Mouse (Mus musculus): Measurements from ENCODE around the gene Ccl6. TPM values are rescaled to one million over a fixed set of nuclear protein-coding genes. Genes with fewer than 3 reads are reported as not detected.

The Ccl6 gene
- total RNA-seq (2021), result 10 to 100 TPM in 1 of 2 experiments, 1 to 10 TPM in 1; 9.9 to 10.4 TPM

DNA sequence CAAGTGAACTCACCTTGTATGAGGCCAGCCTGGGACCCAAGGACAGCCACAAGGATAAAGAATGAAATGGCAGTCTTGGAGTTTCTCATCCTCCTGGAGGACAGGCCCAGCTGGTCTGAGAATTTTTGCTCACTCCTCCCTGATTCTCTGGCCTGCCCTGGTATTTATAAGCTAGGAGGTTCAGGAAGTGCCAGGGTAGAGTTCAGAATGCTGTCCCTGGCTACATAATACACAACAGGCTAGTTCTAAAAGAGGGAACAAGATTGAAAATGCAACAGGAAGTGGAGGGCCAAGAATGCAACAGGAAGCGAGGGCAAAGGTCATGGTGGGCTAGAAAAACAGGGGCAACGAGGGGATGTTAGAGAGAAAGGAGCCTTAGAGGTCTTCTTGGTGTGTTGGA is at the start of gene Ccl6:
TSS of gene Ccl6 (minus strand) at position 235 of the 400 bp plus-strand sequence.
- intact Hi-C loops (cut with DNase I), result no loop called here
- DNase-seq (ENCODE audit: low spot score), result no peak

DNA sequence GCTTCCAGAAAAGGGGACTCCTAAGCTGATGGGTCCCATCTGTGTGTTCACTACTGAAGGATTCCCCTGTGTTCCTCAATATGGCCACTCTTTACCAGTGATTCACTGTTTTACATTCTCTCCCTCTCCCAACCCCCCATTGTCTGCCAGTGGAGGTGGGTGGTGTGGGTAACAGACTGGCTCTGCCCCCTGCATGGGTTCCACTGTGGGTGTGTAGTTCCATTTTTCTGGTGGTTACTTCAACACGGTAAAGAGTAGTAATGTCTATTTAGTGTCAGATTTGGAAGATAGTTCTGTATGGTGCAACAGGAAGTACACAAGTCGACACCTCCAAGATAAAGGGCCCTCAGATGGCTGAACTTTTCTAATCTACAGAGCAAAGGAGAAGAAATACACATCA is 48.3 kb upstream of the Ccl6 start:
- no peak for DNase-seq (ENCODE audit: low spot score)
- intact Hi-C loops (cut with DNase I), result no loop called here

- no peak for DNase-seq (ENCODE audit: low spot score)
- intact Hi-C loops (cut with DNase I), result no loop called here
Measured at GRCm38 (mm10) chr11:83640141-83640540, 47.3 kb upstream of the Ccl6 start.

DNA sequence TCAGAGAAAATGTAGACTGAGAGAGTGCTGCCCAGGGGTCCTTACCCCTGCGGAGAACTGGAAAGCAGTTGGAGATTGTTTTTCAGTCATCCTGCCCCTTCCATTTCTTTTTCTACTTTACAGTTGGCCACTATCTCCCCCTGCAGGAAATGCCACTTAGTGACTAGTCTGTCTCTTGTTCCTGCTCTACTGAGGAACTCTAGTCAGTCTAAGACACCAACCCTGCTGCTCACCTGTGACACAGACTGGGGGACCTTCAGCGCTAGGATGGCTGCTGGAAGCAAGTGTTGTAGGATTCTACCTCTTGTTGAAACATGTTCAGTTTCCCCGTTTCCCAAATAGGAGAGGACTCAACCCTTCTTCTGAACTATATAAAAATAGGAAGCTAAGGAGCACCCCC is 46.6 kb upstream of the Ccl6 start:
- DNase-seq (ENCODE audit: low spot score), result no peak
- intact Hi-C loops (cut with DNase I), result loop anchor here (5.0 kb wide), 1 partner anchor 98 kb away; no protein-coding TSS in a partner anchor

DNA sequence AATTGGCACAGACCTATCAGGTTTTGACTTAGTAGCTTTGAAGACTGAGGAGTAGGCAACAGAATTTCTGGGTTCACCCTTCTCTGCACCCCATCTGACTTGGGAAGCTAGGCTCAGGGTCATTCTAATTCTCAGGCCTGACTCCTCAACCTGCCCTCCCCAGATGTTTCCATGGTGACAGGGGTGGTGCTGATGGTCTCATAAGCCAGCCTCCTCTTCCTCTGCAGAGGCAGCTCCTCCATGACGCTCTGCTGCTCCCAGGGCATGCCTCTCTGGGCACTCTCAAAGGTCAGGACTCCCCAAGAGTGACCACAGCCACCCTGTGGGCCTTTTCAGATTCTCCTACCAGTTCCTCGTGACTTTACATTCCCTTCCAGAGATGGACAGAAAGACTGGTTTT is 46.0 kb upstream of the Ccl6 start:
- DNase-seq (ENCODE audit: low spot score), result no peak
- intact Hi-C loops (cut with DNase I), result loop anchor here (5.0 kb wide), 1 partner anchor 98 kb away; no protein-coding TSS in a partner anchor

DNA sequence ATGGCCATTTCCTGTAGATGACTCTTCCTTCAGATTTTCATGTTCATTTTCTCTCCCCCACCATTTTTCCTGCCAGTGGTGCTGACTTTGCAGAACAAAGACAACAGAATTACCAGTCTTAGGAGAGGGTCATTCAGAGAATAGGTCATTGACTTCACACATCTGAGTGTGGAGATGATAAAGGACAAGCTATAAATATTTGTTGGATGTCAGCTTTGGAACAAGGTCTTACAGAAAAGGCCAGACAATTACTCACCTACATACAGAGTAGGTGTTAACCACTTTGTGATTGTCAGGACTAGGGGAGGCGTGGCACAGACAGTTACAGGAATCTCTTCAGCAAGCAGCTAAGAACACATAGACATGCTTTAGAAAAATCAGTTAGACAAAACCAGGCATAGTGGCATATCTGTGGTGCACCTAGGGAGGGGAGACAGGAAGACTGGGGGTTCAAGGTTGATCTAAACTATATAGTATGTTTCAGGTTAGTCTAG is 43.9 kb upstream of the Ccl6 start:
- intact Hi-C loops (cut with DNase I), result loop anchor here (5.0 kb wide), 1 partner anchor 101 kb away; no protein-coding TSS in a partner anchor

GRCm38 (mm10) chr11:83634898-83635297 is 42.0 kb upstream of the Ccl6 start:
- intact Hi-C loops (cut with DNase I), result loop anchor here (5.0 kb wide), 2 partner anchors 78 to 102 kb away; no protein-coding TSS in a partner anchor
- no peak for DNase-seq (ENCODE audit: low spot score)

More for the DNA sequence above, 43.9 kb upstream of the Ccl6 start:
- no peak for DNase-seq (ENCODE audit: low spot score)

DNA sequence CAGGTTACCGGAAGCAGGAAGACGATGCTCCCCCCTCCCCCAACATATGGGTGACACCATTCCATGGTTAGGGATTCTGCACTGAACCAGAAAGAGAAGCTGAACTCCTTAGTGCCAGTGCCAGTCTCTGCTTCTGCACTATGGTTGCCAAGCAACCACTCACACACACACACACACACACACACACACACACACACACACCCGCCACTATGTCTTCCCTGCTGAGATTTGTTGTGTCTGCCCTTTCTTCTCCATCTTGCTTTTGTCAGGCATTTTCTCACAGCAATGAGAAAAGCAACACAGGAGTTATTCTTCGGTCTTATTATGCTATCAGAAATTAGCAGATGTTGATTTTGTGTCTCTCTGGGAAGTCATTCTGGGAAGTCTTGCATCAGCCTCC is 41.5 kb upstream of the Ccl6 start:
- intact Hi-C loops (cut with DNase I), result loop anchor here (5.0 kb wide), 1 partner anchor 77 kb away; no protein-coding TSS in a partner anchor
- no peak for DNase-seq (ENCODE audit: low spot score)

DNA sequence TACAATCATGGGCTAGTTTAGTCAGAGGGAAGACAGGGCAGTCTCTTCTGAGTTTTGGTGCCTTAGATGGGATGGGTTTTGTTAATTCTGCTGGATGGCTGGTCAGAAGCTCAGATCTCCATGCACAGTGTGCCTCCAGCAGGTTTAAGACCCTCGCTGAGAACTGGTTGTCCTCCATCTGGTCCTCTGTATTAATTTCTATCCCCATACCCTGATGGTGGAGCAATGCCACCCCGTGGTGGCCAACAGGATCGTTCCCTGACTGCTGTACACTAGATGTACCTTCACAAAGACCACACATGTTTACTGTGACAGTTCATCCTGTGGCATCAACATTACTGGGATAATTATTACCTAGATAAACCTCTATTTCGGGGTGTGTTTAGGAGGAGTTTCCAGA is 39.9 kb upstream of the Ccl6 start:
- intact Hi-C loops (cut with DNase I), result loop anchor here (5.0 kb wide), 1 partner anchor 75 kb away; no protein-coding TSS in a partner anchor
- DNase-seq (ENCODE audit: low spot score), result no peak

DNA sequence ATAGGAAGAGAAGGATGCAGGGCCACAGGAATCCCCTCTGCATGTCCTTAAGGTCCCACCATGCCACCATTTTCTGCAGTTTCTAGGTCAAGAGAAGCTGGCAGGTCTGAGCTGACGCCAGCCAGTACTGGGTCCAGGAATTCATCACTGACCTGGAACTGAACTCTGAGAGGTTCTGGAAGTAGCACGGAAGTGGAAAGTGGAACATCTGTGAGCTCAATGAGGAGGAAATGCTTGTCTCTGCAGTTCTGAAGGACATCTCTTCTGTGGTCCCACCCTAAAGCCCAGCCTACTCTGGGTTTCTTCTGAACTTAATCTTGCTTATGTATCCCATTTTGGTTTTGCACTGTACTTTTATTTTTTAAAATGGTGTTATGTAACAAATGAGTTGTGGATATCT is 38.2 kb upstream of the Ccl6 start:
- intact Hi-C loops (cut with DNase I), result loop anchor here (5.0 kb wide), 1 partner anchor 74 kb away; no protein-coding TSS in a partner anchor
- DNase-seq (ENCODE audit: low spot score), result no peak

DNA sequence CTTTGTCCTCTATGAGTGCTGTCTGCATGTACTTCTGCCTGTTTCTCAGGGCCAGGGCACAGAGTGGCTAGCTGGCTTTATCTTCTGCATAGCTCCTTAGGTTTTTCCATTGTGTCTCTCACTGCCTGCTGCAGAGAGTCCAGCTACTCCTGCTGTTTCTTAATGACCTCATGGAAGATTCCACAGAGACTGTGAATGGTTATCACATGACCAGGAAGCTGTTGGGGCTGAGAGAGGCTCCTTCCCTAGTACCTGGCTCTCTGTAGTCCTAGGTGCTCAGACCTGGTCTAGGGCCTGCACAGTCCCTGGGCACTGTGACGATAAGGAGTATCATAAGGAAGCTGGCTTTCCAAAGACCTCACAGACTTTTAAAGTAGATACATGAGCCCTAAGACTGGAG is 37.7 kb upstream of the Ccl6 start:
- DNase-seq (ENCODE audit: low spot score), result no peak
- intact Hi-C loops (cut with DNase I), result loop anchor here (5.0 kb wide), 1 partner anchor 73 kb away; no protein-coding TSS in a partner anchor

GRCm38 (mm10) chr11:83628808-83629207 is 35.9 kb upstream of the Ccl6 start:
- intact Hi-C loops (cut with DNase I), result no loop called here
- no peak for DNase-seq (ENCODE audit: low spot score)

GRCm38 (mm10) chr11:83623586-83623985 is 30.7 kb upstream of the Ccl6 start:
- no peak for DNase-seq (ENCODE audit: low spot score)
- intact Hi-C loops (cut with DNase I), result no loop called here

GRCm38 (mm10) chr11:83619037-83619436 is 26.1 kb upstream of the Ccl6 start:
- DNase-seq (ENCODE audit: low spot score), result no peak
- intact Hi-C loops (cut with DNase I), result no loop called here

DNA sequence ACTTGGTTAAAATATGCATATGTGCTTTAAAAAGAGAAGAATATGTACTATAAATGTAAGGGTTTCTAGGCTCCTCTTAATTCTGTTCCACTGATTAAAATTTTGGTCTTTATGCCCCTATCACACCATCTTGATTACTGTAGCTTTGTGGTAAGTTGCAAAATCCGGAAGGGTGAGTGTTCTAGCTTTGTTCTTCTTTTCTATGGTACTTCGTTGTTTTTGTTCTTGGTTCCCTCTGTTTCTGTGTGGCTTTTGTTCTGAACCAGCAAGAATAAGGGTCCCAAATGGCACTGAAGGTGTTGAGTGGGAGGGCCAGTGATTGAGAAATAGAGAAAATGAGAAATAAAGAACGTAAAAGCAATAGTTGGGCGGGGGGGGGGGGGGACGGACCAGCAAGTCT is 25.4 kb upstream of the Ccl6 start:
- no peak for DNase-seq (ENCODE audit: low spot score)
- intact Hi-C loops (cut with DNase I), result no loop called here

DNA sequence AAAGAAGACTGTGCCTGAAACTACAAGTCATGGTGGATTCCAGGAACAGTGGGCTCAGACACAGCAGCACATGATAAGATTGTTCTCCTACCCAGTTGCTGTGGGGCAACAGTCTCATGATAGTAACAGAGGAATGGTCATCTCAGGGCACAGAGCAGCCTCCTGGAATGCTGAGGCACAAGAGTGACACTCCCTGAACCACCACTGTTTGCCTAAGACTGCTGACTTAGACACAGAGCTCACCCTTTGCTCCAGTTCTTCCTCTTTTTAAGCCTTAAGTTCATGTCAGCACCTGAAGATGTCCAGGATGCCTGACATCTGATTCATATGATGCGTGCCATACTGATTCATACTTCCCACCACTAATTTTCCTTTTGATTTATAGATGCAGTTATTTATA is 23.7 kb upstream of the Ccl6 start:
- DNase-seq (ENCODE audit: low spot score), result no peak
- intact Hi-C loops (cut with DNase I), result no loop called here

- intact Hi-C loops (cut with DNase I), result no loop called here
- DNase-seq (ENCODE audit: low spot score), result no peak
Measured at GRCm38 (mm10) chr11:83610900-83611299, 18.0 kb upstream of the Ccl6 start.

GRCm38 (mm10) chr11:83606396-83606795 is 13.5 kb upstream of the Ccl6 start:
- DNase-seq (ENCODE audit: low spot score), result no peak
- intact Hi-C loops (cut with DNase I), result no loop called here

- intact Hi-C loops (cut with DNase I), result no loop called here
- DNase-seq (ENCODE audit: low spot score), result no peak
Measured at GRCm38 (mm10) chr11:83605535-83605934, 12.6 kb upstream of the Ccl6 start.

- no peak for DNase-seq (ENCODE audit: low spot score)
- intact Hi-C loops (cut with DNase I), result no loop called here
Measured at GRCm38 (mm10) chr11:83604698-83605097, 11.8 kb upstream of the Ccl6 start.

- intact Hi-C loops (cut with DNase I), result no loop called here
- no peak for DNase-seq (ENCODE audit: low spot score)
Measured at GRCm38 (mm10) chr11:83603399-83603798, 10.5 kb upstream of the Ccl6 start.

DNA sequence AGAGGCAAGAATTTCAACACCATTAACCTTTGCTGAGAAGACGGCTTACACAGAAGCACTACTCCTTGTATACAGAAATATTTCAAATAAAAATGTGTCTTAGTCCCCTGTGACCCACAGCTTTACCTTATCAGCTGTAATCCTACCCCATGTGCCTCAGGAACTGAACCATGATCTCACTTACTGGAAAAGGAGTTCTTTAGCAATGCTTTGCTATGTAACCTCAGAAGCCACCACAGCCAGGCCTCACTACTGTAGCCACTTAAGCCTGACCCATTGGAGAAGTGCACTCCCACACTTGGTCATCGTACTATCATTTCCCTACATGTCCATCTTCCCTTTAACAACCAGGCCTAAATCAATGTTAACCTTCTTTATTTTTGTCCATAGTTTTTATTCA is 7.7 kb upstream of the Ccl6 start:
- DNase-seq (ENCODE audit: low spot score), result no peak
- intact Hi-C loops (cut with DNase I), result no loop called here

All from heart, postnatal 25 days (tissue).